Mouse (Mus musculus) neutrophil, adult 59 days (primary cell): ENCODE results near the gene Zfp318. TPM values are rescaled to one million over a fixed set of nuclear protein-coding genes. Genes with fewer than 3 reads are reported as not detected.

Source experiments
- total RNA-seq, 2 experiments: library from RNA; stranded (reverse); gene quantifications; 1 replicate in 1 of 2; 2 replicates in 1 of 2; pipeline ENCODE4 v1.2.4; 2023

The Zfp318 gene
- total RNA-seq = 1 to 10 TPM; 5.0 to 9.9 TPM

DNA sequence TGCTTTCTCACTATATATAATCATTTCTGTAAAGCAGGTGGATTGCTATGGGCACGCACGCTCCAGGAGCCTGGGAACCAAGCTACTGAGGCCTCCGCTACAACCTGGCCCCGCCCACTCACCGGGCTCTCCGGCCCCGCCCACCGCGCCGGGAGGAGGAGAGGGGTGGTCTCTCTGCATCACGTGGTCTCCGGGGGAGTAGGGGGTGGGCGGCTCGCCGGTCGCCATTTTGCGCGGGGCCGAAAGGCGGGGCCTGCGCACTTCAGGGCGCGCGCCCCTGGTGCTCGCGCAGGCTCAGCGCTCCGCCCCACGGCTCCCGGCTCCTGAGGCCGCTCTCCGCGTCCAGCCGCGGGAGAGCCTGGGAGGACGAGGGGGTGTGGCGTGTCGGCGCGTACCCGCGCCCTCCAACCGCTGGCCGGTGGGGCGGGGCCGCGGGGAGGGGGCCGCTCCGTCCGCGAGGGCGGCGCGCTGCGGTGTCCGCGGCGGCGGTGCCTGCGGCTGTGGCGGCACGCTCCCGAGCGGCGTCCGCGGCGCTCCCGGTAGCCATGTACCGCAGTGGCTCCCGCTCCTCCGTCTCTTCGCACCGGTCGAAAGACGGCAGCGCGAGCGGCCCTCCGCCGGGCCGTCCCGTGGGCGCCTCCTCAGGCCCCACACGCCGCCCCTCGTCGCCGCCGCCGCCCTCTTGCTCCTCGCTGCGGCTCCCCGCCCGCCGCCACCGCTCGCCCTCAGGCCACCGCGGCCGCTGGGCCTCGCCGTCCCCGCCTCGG, at the start of gene Zfp318:
Gene Zfp318 (plus strand): TSS at position 438 of the 767 bp plus-strand sequence.

DNA sequence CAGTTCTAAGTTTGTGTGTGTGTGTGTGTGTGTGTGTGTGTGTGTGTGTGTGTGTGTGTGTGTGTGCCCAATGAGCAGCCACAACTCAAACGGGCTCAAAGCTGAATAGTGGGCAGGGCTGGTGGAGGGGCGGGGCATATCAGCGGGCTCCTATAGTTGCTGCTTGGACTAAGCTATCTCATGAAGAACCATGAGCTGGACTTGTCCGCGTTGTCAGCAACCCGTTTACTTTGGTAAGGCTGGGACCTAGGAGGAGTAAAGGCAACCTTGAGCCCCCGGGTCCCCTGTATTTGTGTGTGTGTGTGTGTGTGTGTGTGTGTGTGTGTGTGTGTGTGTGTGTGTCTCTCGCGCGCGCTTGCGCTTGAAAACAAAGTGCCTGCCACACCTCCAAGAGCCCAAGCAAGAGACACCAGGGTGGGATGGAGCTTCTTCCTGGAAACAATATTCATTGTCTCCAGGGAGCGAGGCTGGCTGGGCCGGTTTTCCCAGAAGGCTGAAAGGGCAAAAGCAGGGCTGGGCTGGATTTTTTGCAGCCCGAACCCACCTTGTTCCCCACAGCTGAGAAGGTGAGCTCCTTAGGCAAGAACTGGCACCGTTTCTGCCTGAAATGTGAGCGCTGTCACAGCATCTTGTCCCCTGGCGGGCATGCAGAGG, 45.4 kb downstream of the Zfp318 start, which contains the start of gene Crip3:
Gene Crip3 (plus strand): TSS at position 166 of the 654 bp plus-strand sequence.

DNA sequence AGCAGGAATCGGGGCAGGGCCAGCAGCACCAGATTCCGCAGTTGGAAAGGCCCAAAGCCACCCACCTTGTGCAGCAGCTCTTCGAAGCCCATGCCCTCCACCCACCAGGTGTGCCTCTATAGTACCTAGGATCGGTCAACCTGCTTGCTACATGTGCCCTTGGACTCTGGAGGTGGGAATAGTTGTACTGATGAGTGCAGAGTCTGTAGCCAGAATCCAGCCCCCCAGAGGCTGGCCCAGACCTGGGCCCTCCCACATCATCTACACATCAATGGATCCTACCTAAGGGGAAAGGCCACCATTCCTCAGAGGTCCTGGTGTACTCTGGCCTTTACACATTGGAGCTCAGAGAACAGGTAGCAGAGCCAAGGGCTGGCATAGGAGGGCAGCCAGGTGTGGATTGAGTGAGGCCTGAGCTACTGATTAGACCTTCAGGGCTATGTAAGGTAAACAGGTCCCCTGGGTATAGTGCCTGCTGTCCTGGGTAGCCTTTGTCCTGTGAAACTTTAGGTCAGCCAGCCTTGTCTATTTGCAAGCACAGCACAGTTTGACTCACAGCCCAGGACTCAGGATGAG, 54.9 kb downstream of the Zfp318 start, which contains the start of gene Slc22a7:
Gene Slc22a7 (minus strand): TSS at position 160 of the 576 bp plus-strand sequence.

Other genes with a start within 250 kb of the Zfp318 start
- gene Rsph9, start 239.5 kb upstream of the Zfp318 start, total RNA-seq = 1 to 10 TPM in 1 of 2 experiments, under 1 TPM in 1; 0.62 to 1.3 TPM
- gene Mad2l1bp, start 230.2 kb upstream of the Zfp318 start, total RNA-seq = 10 to 100 TPM; 17.5 to 21.9 TPM
- 100 to 1,000 TPM; 124 to 126 TPM for gene Gtpbp2, start 222.7 kb upstream of the Zfp318 start, total RNA-seq
- gene Polh, start 181.1 kb upstream of the Zfp318 start, total RNA-seq = 10 to 100 TPM; 18.3 to 20.1 TPM
- gene Xpo5, start 180.9 kb upstream of the Zfp318 start, total RNA-seq = 10 to 100 TPM; 21.3 to 22.6 TPM
- gene Polr1c, start 135.7 kb upstream of the Zfp318 start, total RNA-seq = 10 to 100 TPM; 20.6 to 23.0 TPM
- gene Yipf3, start 135.7 kb upstream of the Zfp318 start, total RNA-seq = 10 to 100 TPM; 86.2 to 94.1 TPM
- 1 to 10 TPM; 1.0 to 1.2 TPM for gene Lrrc73, start 130.2 kb upstream of the Zfp318 start, total RNA-seq
- 10 to 100 TPM; 23.3 to 27.7 TPM for gene Tjap1, start 100.7 kb upstream of the Zfp318 start, total RNA-seq
- gene Dlk2, start 86.3 kb upstream of the Zfp318 start, total RNA-seq = not detected
- gene Abcc10, start 55.4 kb upstream of the Zfp318 start, total RNA-seq = 1 to 10 TPM; 5.3 to 5.9 TPM
- gene Crip3, start 45.2 kb downstream of the Zfp318 start, total RNA-seq = not detected
- not detected for gene Slc22a7, start 54.7 kb downstream of the Zfp318 start, total RNA-seq
- gene Ttbk1, start 103.9 kb downstream of the Zfp318 start, total RNA-seq = not detected
- 1 to 10 TPM; 3.7 to 5.4 TPM for gene Dnph1, start 113.0 kb downstream of the Zfp318 start, total RNA-seq
- gene Cul9, start 162.7 kb downstream of the Zfp318 start, total RNA-seq = 1 to 10 TPM; 3.3 to 4.3 TPM
- 10 to 100 TPM; 51.5 to 56.3 TPM for gene Srf, start 172.4 kb downstream of the Zfp318 start, total RNA-seq
- under 1 TPM; 0.33 to 0.57 TPM for gene Ptk7, start 245.8 kb downstream of the Zfp318 start, total RNA-seq